Mouse (Mus musculus) liver, postnatal 0 days (tissue): ENCODE data around the gene Scarb2. TPM values are rescaled to one million over a fixed set of nuclear protein-coding genes. Genes with fewer than 3 reads are reported as not detected.

Source experiments
- ATAC-seq: fragments of 200-750 bp; cut with Nextera tagmentation; 2 replicates; pipeline ENCODE4 v1.8.0; 2017; ENCODE audit warnings: mild to moderate bottlenecking, moderate library complexity
- DNase-seq: peaks from one replicate; pipeline ENCODE4 v3.0.0-alpha.2; 2016
- H3K27ac ChIP-seq: fragments of 300-500 bp; sonication (generic); 2 replicates; pipeline ENCODE4 v1.5.1; 2014; ENCODE audit warnings: antibody characterized with exemption, moderate library complexity, mild to moderate bottlenecking, low read depth
- H3K27me3 ChIP-seq: fragments of 300-500 bp; sonication (generic); 2 replicates; pipeline ENCODE4 v1.6.1; 2014; ENCODE audit warnings: low read length, control low read depth, mixed read lengths; ENCODE audit not compliant: insufficient read depth
- H3K36me3 ChIP-seq: fragments of 300-500 bp; sonication (generic); replicated peaks from 2 replicates; pipeline ENCODE4 v1.6.1; 2014; ENCODE audit warnings: mild to moderate bottlenecking, control low read depth, low read length, moderate library complexity, mixed read lengths; ENCODE audit not compliant: insufficient read depth
- H3K4me1 ChIP-seq: fragments of 300-500 bp; sonication (generic); 2 replicates; pipeline ENCODE4 v1.6.1; 2014; ENCODE audit warnings: antibody characterized with exemption, mild to moderate bottlenecking, control low read depth; ENCODE audit not compliant: insufficient read depth
- H3K4me2 ChIP-seq: fragments of 300-500 bp; sonication (generic); 2 replicates; pipeline ENCODE4 v1.6.1; 2014; ENCODE audit warnings: low read depth, mild to moderate bottlenecking, low read length, moderate library complexity, mixed read lengths
- H3K4me3 ChIP-seq: fragments of 300-500 bp; sonication (generic); 2 replicates; pipeline ENCODE4 v1.5.1; 2014; ENCODE audit warnings: low read depth, low read length
- H3K9ac ChIP-seq: fragments of 300-500 bp; sonication (generic); replicated peaks from 2 replicates; pipeline ENCODE4 v1.6.1; 2014; ENCODE audit warnings: mild to moderate bottlenecking, moderate library complexity
- H3K9me3 ChIP-seq: fragments of 300-500 bp; sonication (generic); 2 replicates; pipeline ENCODE4 v1.6.1; 2016; ENCODE audit warnings: mild to moderate bottlenecking, control low read depth, low read length, mixed read lengths
- CTCF ChIP-seq: sonication (generic); IDR thresholded peaks from 2 replicates; pipeline ENCODE4 v1.5.1; 2016; ENCODE audit warnings: antibody characterized with exemption, low read depth
- EP300 ChIP-seq: IDR thresholded peaks from 2 replicates; pipeline ENCODE4 v1.6.1; 2016; ENCODE audit warnings: antibody characterized with exemption, low read depth, mild to moderate bottlenecking
- WGBS: fragments of 180-500 bp; shearing (Covaris S2); extraction: QIAGEN DNeasy Blood & Tissue Kit; methylation state at CpG from one replicate; pipeline ENCODE4 v1.1.7; 2014; ENCODE audit not compliant: insufficient replicate concordance; 5-methylcytosine and 5-hydroxymethylcytosine counted together
- polyA plus RNA-seq: library from polyadenylated mRNA; unstranded; fragments of >200 nt; fragmentation: Nextera tagmentation; extraction: Ambion mirVana; gene quantifications from 2 replicates; pipeline ENCODE4 v1.2.1, GENCODE M21; 2015

The Scarb2 gene
- polyA plus RNA-seq, 1 experiment from 2014 or later, result 16.3 TPM

DNA sequence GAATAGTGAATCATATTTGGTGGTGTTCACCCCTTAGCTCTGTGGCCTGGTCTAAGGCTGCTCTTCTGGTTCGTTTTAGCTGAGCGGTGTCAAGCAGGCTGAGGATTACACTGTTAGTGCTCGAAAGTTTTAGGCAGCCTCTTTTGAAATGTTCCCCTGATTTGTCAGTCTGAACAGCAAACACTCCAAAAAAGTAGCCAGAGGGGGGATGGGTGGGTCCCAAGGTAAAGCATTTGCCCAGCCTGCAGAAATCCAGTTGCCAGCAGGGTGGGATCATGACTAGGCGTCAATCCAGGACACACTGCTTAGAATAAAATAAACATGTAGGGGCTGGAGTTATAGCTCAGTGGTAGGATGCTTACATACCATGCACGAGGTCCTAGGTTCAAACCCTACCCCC lies 33.8 kb downstream of the Scarb2 start:
- Histone ChIP-seq H3K9me3 (no peaks in the 10 kb centered on the region), H3K27me3 (no peaks in the 10 kb centered on the region), H3K4me1 (no peaks in the 10 kb centered on the region; the same call in none of the 2 replicates), H3K9ac (no peak overlapping the region), H3K4me2 (no peak overlapping the region), H3K27ac (no peak overlapping the region), H3K4me3 (no peak overlapping the region), H3K36me3 (peaks cover 11% of the 10 kb centered on the region; the same call in 1 of the 2 replicates)
- DNase-seq (no peak), ATAC-seq (no peak)
- 69% methylated on average over 5 of the region's 5 CpGs for WGBS
- no peak for TF ChIP-seq EP300
- TF ChIP-seq CTCF, result no peak

DNA sequence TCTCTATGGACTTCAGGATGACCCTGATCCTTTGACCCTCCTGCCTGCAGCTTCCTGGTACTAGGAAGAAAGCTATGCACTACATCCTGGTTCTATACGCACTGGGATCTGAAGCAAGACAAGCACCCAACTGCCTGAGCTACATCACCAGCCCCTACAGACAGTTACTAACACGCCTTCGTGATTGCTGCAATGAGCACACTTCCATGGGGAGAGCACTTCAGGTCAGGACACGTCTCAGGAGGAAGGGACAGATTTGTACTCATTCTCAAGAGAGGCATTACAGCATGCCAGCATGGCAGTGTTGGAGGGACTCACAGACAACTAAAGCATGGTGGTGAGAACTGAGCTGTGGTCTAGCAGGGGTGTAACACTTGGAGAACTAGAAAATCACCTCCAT lies 35.1 kb downstream of the Scarb2 start:
- TF ChIP-seq EP300, result no peak
- no peak for TF ChIP-seq CTCF
- Histone ChIP-seq H3K4me2 (no peak overlapping the region), H3K36me3 (peaks cover 11% of the 10 kb centered on the region; the same call in 1 of the 2 replicates), H3K9ac (no peak overlapping the region), H3K4me3 (no peak overlapping the region), H3K27ac (no peak overlapping the region), H3K27me3 (no peaks in the 10 kb centered on the region), H3K4me1 (peaks cover 4% of the 10 kb centered on the region), H3K9me3 (no peaks in the 10 kb centered on the region)
- ATAC-seq, result no peak
- 87% methylated on average over 4 of the region's 4 CpGs for WGBS
- DNase-seq, result no peak

DNA sequence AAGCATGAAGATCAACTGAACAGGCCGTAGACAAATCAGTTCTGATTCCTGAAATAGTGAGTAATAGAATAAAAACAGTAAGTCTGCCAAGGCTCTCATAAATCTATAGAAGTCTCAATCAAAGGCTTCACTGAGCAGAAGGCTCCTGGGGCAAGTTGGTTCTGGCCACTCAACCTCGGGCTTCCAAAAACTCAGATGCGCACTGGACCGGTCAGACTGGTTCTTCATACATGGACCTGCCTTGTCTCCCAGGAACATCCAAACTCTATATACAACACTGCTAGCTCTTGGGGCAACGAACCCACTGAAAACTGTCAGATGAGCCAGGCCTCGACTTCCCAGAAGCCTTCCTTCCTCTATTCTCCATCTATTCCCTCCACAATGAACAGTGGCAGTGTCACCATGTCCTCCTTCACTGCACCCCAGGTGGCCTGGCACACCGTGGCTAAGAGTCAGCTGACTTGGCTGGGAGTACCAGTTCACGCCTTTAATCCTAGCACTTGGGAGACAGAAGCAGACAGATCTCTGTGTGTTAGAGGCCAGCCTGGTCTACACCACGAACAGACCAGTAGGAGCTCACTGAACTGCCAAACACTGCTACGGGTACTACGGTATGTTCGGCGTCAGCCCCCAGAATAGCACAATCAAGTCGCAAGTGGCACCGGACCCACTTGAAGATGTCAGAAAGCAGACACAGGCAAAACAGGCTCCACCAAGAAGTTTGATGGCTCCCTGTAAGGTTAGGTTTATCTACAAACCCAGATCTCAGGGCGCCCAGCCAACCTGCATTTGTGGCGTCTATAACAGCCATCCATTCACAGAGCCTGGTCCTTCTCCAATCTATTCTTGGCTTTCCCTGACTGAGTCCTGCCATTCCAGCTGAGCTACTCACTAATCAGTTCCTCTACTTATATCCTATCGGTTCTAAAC lies 37.2 kb downstream of the Scarb2 start:
- Histone ChIP-seq H3K9me3 (no peaks in the 10 kb centered on the region), H3K4me3 (no peak overlapping the region), H3K9ac (no peak overlapping the region), H3K36me3 (peaks cover 11% of the 10 kb centered on the region; the same call in 1 of the 2 replicates), H3K27ac (no peak overlapping the region), H3K4me1 (peaks cover 4% of the 10 kb centered on the region), H3K4me2 (no peak overlapping the region), H3K27me3 (no peaks in the 10 kb centered on the region)
- DNase-seq, result no peak
- no peak for TF ChIP-seq CTCF
- no peak for ATAC-seq
- 83% methylated on average over 18 of the region's 18 CpGs for WGBS

DNA sequence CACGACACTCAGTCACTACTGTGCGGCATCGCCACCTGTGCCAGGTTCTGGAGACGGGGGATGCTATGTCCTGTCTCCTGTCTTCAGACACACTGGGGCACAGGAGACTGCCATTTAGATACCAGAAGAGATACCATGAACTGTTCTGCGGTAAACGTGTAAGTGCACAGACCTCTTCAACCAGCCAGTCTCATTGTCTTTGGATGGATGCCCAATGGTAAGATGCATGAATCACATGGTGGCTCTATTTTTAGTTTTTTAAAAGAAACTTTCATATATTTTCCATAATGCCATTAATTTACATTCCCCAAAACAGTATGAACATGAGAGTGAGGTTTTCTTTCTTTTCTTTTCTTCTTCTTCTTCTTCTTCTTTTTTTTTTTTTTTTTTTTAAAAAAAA lies 38.4 kb downstream of the Scarb2 start:
- TF ChIP-seq EP300, result no peak
- no peak for TF ChIP-seq CTCF
- Histone ChIP-seq H3K4me1 (peaks cover 4% of the 10 kb centered on the region), H3K27ac (no peak overlapping the region), H3K9ac (no peak overlapping the region), H3K4me2 (no peak overlapping the region), H3K4me3 (no peak overlapping the region), H3K9me3 (no peaks in the 10 kb centered on the region), H3K36me3 (peaks cover 11% of the 10 kb centered on the region; the same call in 1 of the 2 replicates), H3K27me3 (no peaks in the 10 kb centered on the region)
- DNase-seq (no peak), ATAC-seq (no peak)
- WGBS, result 79% methylated on average over 6 of the region's 6 CpGs

DNA sequence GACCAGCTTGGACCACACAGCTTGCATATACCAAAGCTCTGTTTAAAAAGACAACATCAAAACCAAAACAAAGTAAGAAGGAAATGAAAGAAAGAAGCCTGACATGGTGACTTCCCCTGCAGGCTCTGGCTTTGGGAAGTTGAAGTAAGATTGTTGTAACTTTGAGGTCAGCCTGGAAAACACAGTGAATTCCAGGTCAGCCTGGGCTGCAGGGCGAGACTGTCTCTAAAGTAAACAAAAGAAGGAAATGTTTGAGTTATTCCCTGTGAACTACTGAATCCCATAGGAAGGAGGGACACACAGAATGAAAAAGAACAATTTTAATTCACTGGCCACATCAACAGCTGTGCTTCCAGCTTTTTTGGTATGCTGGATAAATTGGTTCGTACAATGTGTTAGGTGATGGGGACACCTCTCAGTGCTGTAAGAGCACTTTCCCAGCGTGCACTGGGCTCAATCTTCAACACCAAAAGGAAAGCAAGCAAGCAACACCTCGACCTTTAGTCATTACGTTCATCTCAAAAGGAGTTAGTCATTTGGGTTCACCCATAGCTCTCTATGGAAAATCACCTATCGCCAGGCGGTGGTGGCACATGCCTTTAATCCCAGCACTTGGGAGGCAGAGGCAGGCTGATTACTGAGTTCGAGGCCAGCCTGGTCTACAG lies 39.4 kb downstream of the Scarb2 start:
- H3K36me3 ChIP-seq, result peaks cover 9% of the 10 kb centered on the region; the same call in 1 of the 2 replicates
- H3K4me2 ChIP-seq, result 0 out of 2 replicates have a peak overlapping the region, but pooled peaks have one; percentile 7
- H3K27me3 ChIP-seq, result no peaks in the 10 kb centered on the region
- DNase-seq (no peak), ATAC-seq (no peak)
- H3K4me1 ChIP-seq, result peaks cover 4% of the 10 kb centered on the region
- H3K9me3 ChIP-seq, result no peaks in the 10 kb centered on the region
- TF ChIP-seq CTCF, result no peak
- no peak for TF ChIP-seq EP300
- H3K9ac ChIP-seq, result no peak overlapping the region
- WGBS, result 61% methylated on average over 8 of the region's 8 CpGs
- peak overlapping the region; percentile 9; the same call in 1 of the 2 replicates for H3K27ac ChIP-seq
- H3K4me3 ChIP-seq, result no peak overlapping the region

DNA sequence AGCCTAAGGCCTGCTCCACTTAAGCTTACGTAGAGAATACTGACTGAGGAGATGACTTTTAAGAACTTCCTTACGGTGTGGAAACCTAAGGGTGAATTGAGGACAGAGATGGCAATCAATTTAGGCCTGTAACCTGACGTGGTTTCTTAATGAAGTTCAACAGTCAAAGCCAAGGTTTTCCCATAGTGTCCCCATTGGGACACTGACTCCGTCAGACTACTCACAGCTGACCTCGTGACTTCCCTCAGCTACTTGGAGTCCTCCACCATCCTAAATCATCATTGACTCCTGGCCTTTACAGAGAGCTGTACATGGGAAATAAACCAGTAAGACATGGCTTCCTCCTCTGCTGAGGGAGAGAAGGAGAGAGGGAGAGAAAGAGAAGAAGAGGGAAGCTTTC lies 41.1 kb downstream of the Scarb2 start:
- WGBS, result 75% methylated on average over 5 of the region's 5 CpGs
- no peak for DNase-seq

More for the DNA sequence above, 41.1 kb downstream of the Scarb2 start:
- H3K9me3 ChIP-seq, result no peaks in the 10 kb centered on the region
- H3K36me3 ChIP-seq, result peaks cover 4% of the 10 kb centered on the region
- H3K4me2 ChIP-seq, result no peak overlapping the region
- H3K27ac ChIP-seq, result no peak overlapping the region
- H3K4me1 ChIP-seq, result peaks cover 4% of the 10 kb centered on the region
- no peak overlapping the region for H3K4me3 ChIP-seq
- H3K9ac ChIP-seq, result no peak overlapping the region
- TF ChIP-seq EP300 (no peak), CTCF (no peak)
- no peak for ATAC-seq
- H3K27me3 ChIP-seq, result no peaks in the 10 kb centered on the region
